Mouse (Mus musculus) gastrocnemius, adult 8-10 months (tissue): ENCODE measurements around the gene Rgl1. TPM values are rescaled to one million over a fixed set of nuclear protein-coding genes. Genes with fewer than 3 reads are reported as not detected.
A peak's percentile ranks its signal among the peaks of the same experiment; 100 is the strongest.

Experiments used
- DNase-seq, 2 experiments: peaks; one replicate each; pipeline ENCODE4 v3.0.0; 2022; ENCODE audit warnings: low spot score in 2 of 2
- total RNA-seq, 4 experiments: library from RNA; stranded (reverse); gene quantifications; 2 replicates each; pipeline ENCODE4 v1.2.4; 2022

The Rgl1 gene
- total RNA-seq, 4 experiments from 2014 or later = 2.9 to 9.4 (median 5.3) TPM

DNA sequence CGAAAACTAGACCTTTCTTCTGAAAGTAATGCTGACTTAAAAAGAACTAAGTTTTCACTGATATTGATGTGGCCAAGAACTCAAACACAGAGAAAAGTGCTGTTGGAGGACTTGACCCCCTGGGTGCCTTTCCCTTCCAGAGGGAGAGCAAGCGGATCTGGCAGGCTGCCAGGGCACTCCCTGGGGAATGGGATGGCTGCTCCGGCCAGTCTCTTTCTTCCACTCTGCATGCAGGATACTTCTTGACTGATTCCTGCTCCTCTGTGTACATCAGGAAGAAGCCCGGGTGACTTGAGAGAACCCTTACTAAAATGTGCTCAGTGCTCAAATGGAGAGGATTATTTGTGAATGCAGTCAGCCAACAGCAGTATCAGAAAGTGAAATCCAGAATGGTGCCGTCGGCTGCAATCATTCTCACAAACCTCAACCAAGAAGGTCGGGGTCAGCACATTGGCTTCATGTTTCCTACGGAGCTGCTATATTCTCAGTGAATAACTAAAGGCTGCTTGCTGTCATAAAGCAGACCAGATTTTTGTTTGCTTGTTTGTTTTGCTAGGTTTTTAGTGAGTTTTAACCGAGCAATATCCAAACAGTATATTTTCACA is 176.7 kb downstream of the Rgl1 start:
- peak; percentile 53 to 74 for DNase-seq

DNA sequence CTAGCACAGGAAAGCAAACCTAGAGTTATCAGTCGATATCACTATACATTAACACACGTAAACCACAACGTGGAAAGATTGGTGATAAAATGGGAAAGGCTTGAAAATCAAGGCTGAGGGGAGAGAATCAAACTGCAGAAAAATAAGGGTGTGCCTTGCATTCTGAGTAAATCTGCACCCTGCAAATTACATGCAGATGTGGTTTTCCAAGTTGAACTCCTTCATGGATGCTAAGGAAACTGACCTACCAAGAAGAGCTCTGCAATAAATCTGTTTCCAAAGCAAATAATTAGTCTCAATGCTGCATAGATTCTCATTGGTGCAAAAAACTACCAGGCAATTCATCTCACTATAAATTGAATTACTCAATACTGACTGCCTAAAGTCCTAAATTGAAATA is 178.7 kb downstream of the Rgl1 start:
- DNase-seq = no peak

DNA sequence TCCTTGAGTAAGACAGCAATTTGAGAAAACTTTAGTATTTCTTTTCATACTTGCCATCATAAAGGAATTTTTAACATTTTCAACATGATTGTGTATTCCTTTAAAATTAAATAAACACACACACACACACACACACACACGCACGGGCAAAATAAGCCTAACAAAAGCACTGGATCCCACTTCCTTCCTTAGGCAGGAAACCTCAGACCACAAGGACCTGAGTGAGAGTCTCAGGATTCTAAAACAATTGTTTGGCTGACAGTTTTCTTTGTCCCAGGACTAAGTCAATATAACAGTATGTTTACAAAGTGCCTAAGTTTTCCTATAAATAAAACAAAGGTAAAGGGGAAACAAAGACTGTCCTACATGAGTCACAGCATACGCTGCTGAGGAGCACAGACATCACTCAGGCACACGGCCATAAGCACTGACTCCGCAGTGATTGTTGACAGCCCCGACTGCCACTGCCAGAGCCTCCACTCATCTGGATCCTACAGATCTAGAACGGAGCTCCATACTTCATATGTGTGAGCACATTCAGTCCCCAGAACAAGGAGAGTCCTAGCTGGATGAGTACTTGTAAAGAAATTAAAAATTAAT is 180.7 kb downstream of the Rgl1 start:
- no peak for DNase-seq

DNA sequence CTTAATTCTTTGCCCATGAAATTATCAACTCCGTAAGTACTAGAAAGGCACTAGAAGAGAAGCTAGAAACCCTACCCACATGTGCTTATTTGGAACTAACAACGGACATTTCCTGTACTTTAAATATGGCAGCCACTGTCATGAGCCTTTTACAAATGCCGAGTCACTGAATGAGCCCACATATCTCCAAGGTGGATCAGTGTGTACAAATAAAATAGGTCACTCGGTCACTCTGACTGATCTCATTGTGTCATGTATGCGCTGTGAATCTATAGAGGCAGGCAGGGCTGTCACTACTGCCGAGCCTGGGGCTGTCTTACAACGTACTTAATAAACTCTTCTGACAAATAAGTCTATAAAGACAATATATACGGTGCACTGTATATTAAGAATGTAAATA is 181.2 kb downstream of the Rgl1 start:
- no peak for DNase-seq

DNA sequence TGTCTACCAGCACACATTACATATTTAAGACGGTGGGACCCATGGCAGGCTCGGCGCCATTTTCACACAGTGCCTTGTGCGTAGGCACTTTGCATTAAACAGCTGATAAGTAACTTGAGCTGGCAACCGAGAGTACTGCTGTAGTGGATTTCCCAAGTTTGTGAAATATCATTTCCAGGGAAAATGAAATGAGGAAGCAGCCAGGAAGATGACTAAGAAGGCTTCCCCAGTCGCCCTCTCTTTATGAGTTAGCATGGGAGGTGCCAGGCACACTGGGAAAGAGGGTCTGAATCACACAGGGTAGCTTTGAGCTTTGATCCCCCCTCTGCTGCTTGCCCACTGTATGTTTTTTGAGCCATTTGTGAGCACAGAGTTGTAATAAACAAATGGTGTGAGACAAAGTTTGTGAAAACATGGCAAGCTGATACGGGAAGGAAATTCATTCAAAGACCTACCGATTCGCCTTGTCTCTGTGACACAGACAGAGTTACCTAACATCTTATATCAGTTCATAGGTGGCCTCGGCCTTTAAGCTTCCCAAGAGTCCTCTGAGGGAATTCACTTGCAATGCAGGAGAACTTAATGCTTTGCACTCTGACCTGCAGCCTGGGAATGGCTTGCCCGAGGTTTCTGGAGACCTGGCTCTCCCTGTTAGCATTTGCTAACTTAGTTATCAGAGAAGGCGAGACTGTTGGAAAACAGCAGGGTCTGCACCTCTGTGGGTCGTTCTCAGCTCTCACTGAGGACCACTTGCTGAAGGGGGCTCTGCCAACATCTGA is 184.8 kb downstream of the Rgl1 start:
- no peak for DNase-seq

- DNase-seq = no peak
Measured at GRCm38 (mm10) chr1:152578944-152579343, 187.2 kb downstream of the Rgl1 start.

DNA sequence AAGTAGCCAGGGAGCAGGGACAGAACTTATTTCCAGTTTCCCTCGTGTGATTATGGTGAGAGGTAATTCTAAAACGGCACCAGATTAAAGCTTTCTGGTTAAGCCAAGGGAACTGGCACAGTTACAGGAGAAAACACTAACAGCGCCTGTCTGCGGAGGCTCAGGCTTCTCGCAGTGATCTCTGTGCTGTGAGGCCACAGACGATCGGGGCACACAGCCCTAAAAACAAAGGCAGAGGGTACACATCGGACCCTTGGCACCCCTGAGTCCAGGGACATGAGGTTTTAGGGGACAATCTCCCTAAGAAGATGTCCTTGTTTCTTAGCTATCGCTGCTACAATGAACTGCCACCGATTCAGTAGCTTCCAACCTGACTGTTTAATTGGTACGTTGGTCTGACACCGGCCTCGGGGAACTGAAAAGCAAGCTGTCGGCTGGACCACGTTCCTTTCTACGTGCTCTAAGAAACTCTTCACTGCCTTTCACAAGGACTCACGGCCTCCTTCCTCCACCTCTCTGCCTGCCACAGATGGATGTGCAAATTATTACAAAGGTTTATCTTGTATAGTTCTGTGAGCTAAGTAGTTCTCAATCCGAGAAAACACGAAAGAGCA is 187.9 kb downstream of the Rgl1 start:
- no peak for DNase-seq

- no peak for DNase-seq
Measured at GRCm38 (mm10) chr1:152576614-152577144, 189.5 kb downstream of the Rgl1 start.

DNA sequence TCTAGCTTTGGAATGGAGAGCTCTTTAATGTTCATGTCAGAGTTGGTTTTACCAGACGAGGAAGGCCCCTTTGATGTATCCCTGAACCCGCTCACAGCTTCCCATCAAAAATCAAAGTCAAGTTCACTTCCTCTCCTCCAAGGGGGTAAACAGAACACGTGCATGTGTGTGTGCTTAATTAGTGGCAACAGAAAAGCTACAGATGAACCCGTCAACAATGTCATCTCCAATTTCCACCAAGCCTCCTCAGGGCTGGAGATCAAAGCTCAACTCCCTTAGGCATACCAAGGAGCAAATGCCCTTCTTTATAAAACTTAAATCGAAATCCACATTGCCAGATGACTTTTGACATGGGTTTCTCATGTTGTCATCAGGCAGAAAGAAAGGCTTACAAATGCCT is 191.1 kb downstream of the Rgl1 start:
- no peak for DNase-seq

DNA sequence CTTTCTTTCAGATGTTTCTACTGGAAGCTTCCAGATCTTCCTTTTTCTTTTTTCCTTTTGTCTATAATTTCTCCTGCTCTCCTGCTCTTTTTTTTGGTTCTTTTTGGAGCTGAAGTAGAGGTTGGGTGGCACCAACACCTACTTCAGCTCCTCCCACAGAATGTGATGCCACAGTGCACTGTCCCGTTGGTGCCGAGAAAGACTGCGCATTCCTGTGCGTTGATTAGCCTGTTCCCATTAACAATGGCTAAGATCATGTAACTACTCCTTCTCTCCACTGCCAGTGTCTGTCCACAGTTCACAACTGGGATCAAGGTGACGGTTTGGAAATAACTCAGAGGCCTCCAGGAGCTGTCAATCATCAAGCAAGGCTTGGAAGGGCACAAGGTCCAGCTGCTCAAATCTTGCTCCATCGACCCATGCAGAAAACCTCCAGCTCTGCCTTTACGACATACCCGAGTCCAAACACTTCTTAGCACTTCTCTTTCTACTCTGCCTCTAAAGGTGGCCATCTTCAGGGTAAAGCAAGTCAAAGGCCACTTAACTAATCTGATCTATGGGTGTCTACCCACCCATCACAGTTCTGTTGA is 192.6 kb downstream of the Rgl1 start:
- DNase-seq = no peak

GRCm38 (mm10) chr1:152572755-152573469 is 193.2 kb downstream of the Rgl1 start:
- DNase-seq = no peak

GRCm38 (mm10) chr1:152571340-152571739 is 194.8 kb downstream of the Rgl1 start:
- no peak for DNase-seq

- no peak for DNase-seq
Measured at GRCm38 (mm10) chr1:152570681-152571080, 195.5 kb downstream of the Rgl1 start.

DNA sequence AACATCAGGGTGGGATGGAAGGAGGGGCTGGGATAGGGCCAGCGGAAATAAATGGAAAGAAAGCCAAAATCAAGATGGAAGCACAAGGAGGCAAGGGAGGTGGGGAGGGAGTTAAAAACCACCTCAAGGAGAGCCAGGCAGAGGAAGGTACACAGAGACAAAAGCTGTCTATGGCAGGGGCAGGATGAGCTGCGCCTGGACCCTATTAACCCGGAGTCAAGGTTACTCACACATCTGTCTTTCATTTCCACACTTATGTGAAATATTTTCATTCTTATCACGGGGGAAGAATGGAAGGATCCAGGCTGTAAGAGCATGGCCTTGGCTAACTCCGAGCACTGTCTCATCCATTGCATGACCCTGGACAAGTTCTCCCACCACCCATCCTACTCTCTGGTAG is 202.9 kb downstream of the Rgl1 start:
- no peak for DNase-seq

DNA sequence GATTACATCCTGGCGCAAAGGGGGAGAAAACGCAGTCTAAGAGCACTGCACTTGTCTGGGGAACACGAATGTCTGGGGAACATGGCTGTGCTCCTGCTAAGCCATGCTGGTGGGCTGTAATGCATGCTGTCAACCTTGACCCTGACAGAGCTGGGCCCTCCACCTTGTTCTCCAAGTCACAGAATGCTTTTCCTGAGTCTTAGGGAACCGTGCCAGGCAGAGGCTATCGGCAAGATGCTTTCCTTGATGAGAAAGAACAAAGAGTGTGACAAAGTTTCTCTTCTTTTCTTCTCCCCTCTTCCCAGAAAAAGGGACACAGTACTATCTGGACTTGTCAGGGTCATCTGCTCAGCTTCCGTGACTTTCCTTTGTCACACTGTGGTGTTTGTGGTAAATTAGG is 203.3 kb downstream of the Rgl1 start:
- no peak for DNase-seq

GRCm38 (mm10) chr1:152560477-152560876 is 205.7 kb downstream of the Rgl1 start:
- DNase-seq = no peak

DNA sequence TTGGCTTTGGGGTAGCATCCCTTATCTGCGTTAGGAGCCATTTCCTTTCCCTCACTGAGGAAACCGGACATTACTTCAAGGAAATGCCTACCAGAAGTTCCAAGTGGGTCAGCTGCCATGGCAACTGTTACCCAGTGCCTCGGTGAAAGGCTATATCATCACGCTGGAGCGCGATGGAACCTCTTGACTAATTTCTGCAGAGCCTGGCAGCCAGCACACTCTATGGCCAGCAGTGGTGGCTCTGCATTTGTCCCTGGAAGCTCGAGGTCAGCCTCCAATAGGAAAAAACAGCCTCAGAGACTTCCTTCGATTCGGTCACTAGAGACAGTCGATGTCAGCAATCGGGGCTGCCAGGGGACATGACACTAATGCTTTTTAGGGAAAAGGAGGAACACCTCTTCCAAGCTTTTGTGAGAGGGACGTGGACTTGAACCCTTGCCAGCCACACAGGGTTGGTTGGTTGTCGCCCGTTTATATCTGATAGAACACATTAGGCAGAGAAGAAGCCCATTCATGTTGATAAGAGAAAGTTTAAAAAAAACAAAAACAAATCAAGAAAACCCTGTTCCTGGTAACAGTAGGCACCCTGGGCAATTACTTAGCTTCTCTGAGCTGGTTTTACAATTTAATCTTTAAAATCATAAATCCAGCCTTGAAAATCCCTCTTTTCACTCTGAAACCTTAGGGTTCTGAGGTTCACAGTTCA is 209.4 kb downstream of the Rgl1 start:
- peak in 1 of 2 experiments; percentile 25 for DNase-seq

DNA sequence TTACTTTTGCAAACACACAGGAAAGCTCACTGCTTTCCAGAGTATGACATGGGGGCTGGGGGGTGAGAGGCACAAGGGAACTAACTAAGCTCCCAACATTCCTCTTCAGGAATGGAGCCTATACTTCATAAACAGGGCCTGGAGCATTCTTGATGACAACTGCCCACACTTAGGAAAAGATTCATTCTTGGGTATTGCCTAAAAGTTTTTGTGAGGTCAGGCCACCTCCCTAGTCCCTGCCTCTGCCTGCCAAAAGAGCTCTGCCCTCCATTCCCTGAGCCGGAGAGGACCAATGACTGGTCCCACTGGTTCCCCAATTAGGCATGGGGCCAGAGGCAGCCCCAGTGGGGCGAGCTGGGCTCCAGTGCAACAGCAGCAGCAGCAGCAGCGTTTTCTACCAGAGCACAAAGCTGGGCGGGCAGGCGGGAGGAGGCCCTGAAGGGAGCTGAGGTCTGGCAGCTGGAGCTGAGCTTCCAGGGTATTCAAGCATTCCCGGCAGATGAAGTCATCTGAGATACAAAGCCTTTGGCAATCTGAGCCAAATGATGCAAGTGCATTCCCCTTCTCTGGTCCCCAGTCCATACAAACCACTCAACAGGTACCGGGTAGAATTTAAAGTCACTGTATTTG is 210.1 kb downstream of the Rgl1 start:
- DNase-seq = peak; percentile 60 to 73

- DNase-seq = no peak
Measured at GRCm38 (mm10) chr1:152553912-152554547, 212.1 kb downstream of the Rgl1 start.
